Mouse (Mus musculus) kidney, postnatal 0 days (tissue): Measurements from ENCODE around the gene Mpv17l2. TPM values are rescaled to one million over a fixed set of nuclear protein-coding genes. Genes with fewer than 3 reads are reported as not detected.

Source experiments
- ATAC-seq: fragments of 200-750 bp; cut with Nextera tagmentation; replicated peaks from 2 replicates; pipeline ENCODE4 v1.8.0; 2017; ENCODE audit warnings: low read depth, moderate number of reproducible peaks, moderate TSS enrichment, moderate library complexity; ENCODE audit not compliant: low FRiP score
- DNase-seq: peaks from one replicate; pipeline ENCODE4 v3.0.0-alpha.2; 2016; ENCODE audit warnings: low spot score
- H3K27ac ChIP-seq: fragments of 300-500 bp; sonication (generic); 2 replicates; pipeline ENCODE4 v1.5.1; 2014; ENCODE audit warnings: mild to moderate bottlenecking
- H3K27me3 ChIP-seq: fragments of 300-500 bp; sonication (generic); 2 replicates; pipeline ENCODE4 v1.6.1; 2014; ENCODE audit warnings: low read length, mixed read lengths; ENCODE audit not compliant: insufficient read depth
- H3K36me3 ChIP-seq: fragments of 300-500 bp; sonication (generic); 2 replicates; pipeline ENCODE4 v1.6.1; 2014; ENCODE audit warnings: low read length, mixed read lengths; ENCODE audit not compliant: insufficient read depth
- H3K4me1 ChIP-seq: fragments of 300-500 bp; sonication (generic); replicated peaks from 2 replicates; pipeline ENCODE4 v1.6.1; 2014; ENCODE audit warnings: antibody characterized with exemption, low read length, mixed read lengths; ENCODE audit not compliant: insufficient read depth
- H3K4me2 ChIP-seq: fragments of 300-500 bp; sonication (generic); 2 replicates; pipeline ENCODE4 v1.6.1; 2014; ENCODE audit warnings: mild to moderate bottlenecking, low read length, moderate library complexity, mixed read lengths
- H3K4me3 ChIP-seq: fragments of 300-500 bp; sonication (generic); replicated peaks from 2 replicates; pipeline ENCODE4 v1.5.1; 2014; ENCODE audit warnings: low read depth, low read length
- H3K9ac ChIP-seq: fragments of 300-500 bp; sonication (generic); 2 replicates; pipeline ENCODE4 v1.6.1; 2014; ENCODE audit warnings: low read depth, low read length
- H3K9me3 ChIP-seq: fragments of 300-500 bp; sonication (generic); replicated peaks from 2 replicates; pipeline ENCODE4 v1.6.1; 2016; ENCODE audit warnings: low read length, inconsistent platforms, mixed read lengths
- CTCF ChIP-seq: IDR thresholded peaks from 2 replicates; pipeline ENCODE4 v1.5.1; 2016; ENCODE audit warnings: antibody characterized with exemption, low read depth, mild to moderate bottlenecking, moderate library complexity
- WGBS: fragments of 180-500 bp; shearing (Covaris S2); extraction: QIAGEN DNeasy Blood & Tissue Kit; methylation state at CpG from one replicate; pipeline ENCODE4 v1.1.7; 2014; 5-methylcytosine and 5-hydroxymethylcytosine counted together
- polyA plus RNA-seq: library from polyadenylated mRNA; unstranded; fragments of >200 nt; fragmentation: Nextera tagmentation; extraction: Ambion mirVana; gene quantifications from 2 replicates; pipeline ENCODE4 v1.2.1, GENCODE M21; 2015

Mpv17l2 gene
- polyA plus RNA-seq, 1 experiment from 2014 or later = 78.2 TPM

- no peaks in the 10 kb centered on the region for H3K27me3 ChIP-seq
- WGBS = 3% methylated on average over 18 of the region's 19 CpGs
- H3K27ac ChIP-seq = no peak within 1 kb of the TSS
- H3K9me3 ChIP-seq = no peaks in the 10 kb centered on the region
- DNase-seq (peak; percentile 60), ATAC-seq (peak; percentile 25)
- H3K36me3 ChIP-seq = no peaks in the 10 kb centered on the region
- no peak within 1 kb of the TSS for H3K4me3 ChIP-seq
- no peak within 1 kb of the TSS for H3K9ac ChIP-seq
- H3K4me2 ChIP-seq = no peak within 1 kb of the TSS
- no peaks in the 10 kb centered on the region for H3K4me1 ChIP-seq
- peak; percentile 90 for TF ChIP-seq CTCF
Observed at GRCm38 (mm10) chr8:70718297-70718696, 42.4 kb downstream of the Mpv17l2 start, which contains the start of gene Gm3336. Gene Gm3336, plus strand, starts transcription at chr8:70718543.

- no peak for ATAC-seq
- Histone ChIP-seq H3K4me3 (no peak overlapping the region), H3K4me2 (no peak overlapping the region), H3K36me3 (no peaks in the 10 kb centered on the region), H3K9me3 (no peaks in the 10 kb centered on the region), H3K27me3 (no peaks in the 10 kb centered on the region), H3K9ac (no peak overlapping the region), H3K4me1 (no peaks in the 10 kb centered on the region), H3K27ac (no peak overlapping the region)
- TF ChIP-seq CTCF = no peak
- DNase-seq = no peak
- WGBS = 87% methylated on average over 40 of the region's 40 CpGs
Observed at GRCm38 (mm10) chr8:70716521-70717400, 44.0 kb downstream of the Mpv17l2 start.

- no peak for ATAC-seq
- Histone ChIP-seq H3K4me1 (no peaks in the 10 kb centered on the region), H3K4me2 (no peak overlapping the region), H3K9ac (no peak overlapping the region), H3K27me3 (no peaks in the 10 kb centered on the region), H3K4me3 (no peak overlapping the region), H3K36me3 (no peaks in the 10 kb centered on the region), H3K27ac (no peak overlapping the region), H3K9me3 (no peaks in the 10 kb centered on the region)
- no peak for DNase-seq
- no peak for TF ChIP-seq CTCF
- WGBS = 41% methylated on average over 2 of the region's 2 CpGs
Observed at GRCm38 (mm10) chr8:70715086-70715485, 45.7 kb downstream of the Mpv17l2 start.

GRCm38 (mm10) chr8:70713991-70714390 is 46.8 kb downstream of the Mpv17l2 start:
- WGBS = 69% methylated on average over 7 of the region's 7 CpGs
- Histone ChIP-seq H3K4me1 (no peaks in the 10 kb centered on the region), H3K27ac (no peak overlapping the region), H3K9me3 (no peaks in the 10 kb centered on the region), H3K36me3 (no peaks in the 10 kb centered on the region), H3K4me3 (no peak overlapping the region), H3K4me2 (no peak overlapping the region), H3K9ac (no peak overlapping the region), H3K27me3 (no peaks in the 10 kb centered on the region)
- no peak for ATAC-seq
- TF ChIP-seq CTCF = no peak
- DNase-seq = no peak

- Histone ChIP-seq H3K27me3 (no peaks in the 10 kb centered on the region), H3K36me3 (no peaks in the 10 kb centered on the region), H3K27ac (no peak overlapping the region), H3K4me1 (no peaks in the 10 kb centered on the region), H3K4me2 (no peak overlapping the region), H3K4me3 (no peak overlapping the region), H3K9me3 (no peaks in the 10 kb centered on the region), H3K9ac (no peak overlapping the region)
- TF ChIP-seq CTCF = no peak
- ATAC-seq = no peak
- DNase-seq = no peak
- WGBS = 84% methylated on average over 11 of the region's 11 CpGs
Observed at GRCm38 (mm10) chr8:70711041-70711440, 49.7 kb downstream of the Mpv17l2 start.

GRCm38 (mm10) chr8:70710296-70710695 is 50.5 kb downstream of the Mpv17l2 start:
- no peak for ATAC-seq
- Histone ChIP-seq H3K4me1 (no peaks in the 10 kb centered on the region), H3K36me3 (no peaks in the 10 kb centered on the region), H3K4me2 (no peak overlapping the region), H3K4me3 (no peak overlapping the region), H3K27ac (no peak overlapping the region), H3K9me3 (no peaks in the 10 kb centered on the region), H3K27me3 (no peaks in the 10 kb centered on the region), H3K9ac (no peak overlapping the region)
- no peak for DNase-seq
- no peak for TF ChIP-seq CTCF
- WGBS = 94% methylated on average over 1 of the region's 1 CpGs
